Mouse (Mus musculus) heart, embryonic 11.5 days (tissue): Measurements from ENCODE around the gene A3galt2. TPM values are rescaled to one million over a fixed set of nuclear protein-coding genes. Genes with fewer than 3 reads are reported as not detected.
A peak's percentile ranks its signal among the peaks of the same experiment; 100 is the strongest.

Experiments
- ATAC-seq: fragments of 200-750 bp; cut with Nextera tagmentation; replicated peaks from 2 replicates; pipeline ENCODE4 v1.8.0; 2017; ENCODE audit warnings: moderate library complexity; ENCODE audit not compliant: insufficient number of reproducible peaks, low FRiP score, low TSS enrichment
- H3K27ac ChIP-seq: fragments of 300-500 bp; sonication (generic); 2 replicates; pipeline ENCODE4 v1.5.1; 2014; ENCODE audit warnings: mild to moderate bottlenecking, low read depth, low read length
- H3K27me3 ChIP-seq: fragments of 300-500 bp; sonication (generic); 2 replicates; pipeline ENCODE4 v1.6.1; 2014; ENCODE audit warnings: mild to moderate bottlenecking, low read length, mixed read lengths; ENCODE audit not compliant: control insufficient read depth, insufficient read depth
- H3K36me3 ChIP-seq: fragments of 300-500 bp; sonication (generic); 2 replicates; pipeline ENCODE4 v1.6.1; 2014; ENCODE audit warnings: mild to moderate bottlenecking, low read length, moderate library complexity, mixed read lengths; ENCODE audit not compliant: control insufficient read depth, insufficient read depth
- H3K4me1 ChIP-seq: fragments of 300-500 bp; sonication (generic); 2 replicates; pipeline ENCODE4 v1.6.1; 2014; ENCODE audit warnings: low read length; ENCODE audit not compliant: control insufficient read depth, insufficient read depth
- H3K4me2 ChIP-seq: fragments of 300-500 bp; sonication (generic); 2 replicates; pipeline ENCODE4 v1.6.1; 2014; ENCODE audit warnings: mild to moderate bottlenecking, moderate library complexity
- H3K4me3 ChIP-seq: fragments of 300-500 bp; sonication (generic); 2 replicates; pipeline ENCODE4 v1.5.1; 2014; ENCODE audit warnings: low read depth, low read length
- H3K9ac ChIP-seq: fragments of 300-500 bp; sonication (generic); 2 replicates; pipeline ENCODE4 v1.6.1; 2014; ENCODE audit warnings: mild to moderate bottlenecking, low read depth, low read length, moderate library complexity
- H3K9me3 ChIP-seq: fragments of 300-500 bp; sonication (generic); replicated peaks from 2 replicates; pipeline ENCODE4 v1.6.1; 2016; ENCODE audit warnings: low read length; ENCODE audit not compliant: control insufficient read depth
- WGBS: fragments of 180-500 bp; shearing (Covaris S2); extraction: QIAGEN DNeasy Blood & Tissue Kit; methylation state at CpG from one replicate; pipeline ENCODE4 v1.1.7; 2014; ENCODE audit not compliant: insufficient replicate concordance; 5-methylcytosine and 5-hydroxymethylcytosine counted together
- polyA plus RNA-seq: library from polyadenylated mRNA; unstranded; fragments of >200 nt; fragmentation: Nextera tagmentation; extraction: Ambion mirVana; gene quantifications from 2 replicates; pipeline ENCODE4 v1.2.1, GENCODE M21; 2014

A3galt2 gene
- polyA plus RNA-seq, 1 experiment from 2014 or later, result 0.11 TPM

DNA sequence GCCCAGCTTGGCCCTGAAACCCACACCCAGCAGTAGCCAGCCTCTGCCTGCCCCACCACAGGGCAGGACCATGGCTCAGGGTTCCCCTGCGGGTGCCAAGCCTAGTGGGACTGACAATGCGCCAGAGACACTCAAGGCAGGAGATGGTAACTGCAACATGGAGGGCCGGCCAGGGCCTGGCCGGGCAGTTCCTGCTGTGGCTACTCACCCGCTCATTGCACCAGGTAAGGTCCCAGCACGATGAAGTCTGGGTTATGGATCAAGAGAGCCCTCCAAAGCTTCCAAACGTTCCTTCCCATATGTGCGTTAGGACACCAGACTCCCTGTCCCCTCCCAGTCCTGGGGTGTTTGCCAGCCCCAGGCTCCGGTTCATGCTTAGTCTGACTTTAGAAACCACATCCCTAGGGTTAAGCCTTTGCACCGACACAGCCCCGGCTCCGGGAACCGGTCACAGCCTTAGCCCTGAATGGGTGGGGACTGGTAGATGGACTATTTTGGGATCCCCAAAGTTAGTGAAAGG lies 43.0 kb upstream of the A3galt2 start:
- Histone ChIP-seq H3K36me3 (0 out of 2 replicates have a peak, but pooled peaks cover 2% of the 10 kb centered on the region), H3K4me3 (peak overlapping the region; percentile 41), H3K27me3 (peaks cover 29% of the 10 kb centered on the region), H3K9ac (peak overlapping the region; percentile 59; the same call in 1 of the 2 replicates), H3K9me3 (no peaks in the 10 kb centered on the region), H3K27ac (no peak overlapping the region), H3K4me1 (peaks cover 34% of the 10 kb centered on the region), H3K4me2 (peak overlapping the region; percentile 76)
- 42% methylated on average over 13 of the region's 13 CpGs for WGBS
- ATAC-seq, result no peak

DNA sequence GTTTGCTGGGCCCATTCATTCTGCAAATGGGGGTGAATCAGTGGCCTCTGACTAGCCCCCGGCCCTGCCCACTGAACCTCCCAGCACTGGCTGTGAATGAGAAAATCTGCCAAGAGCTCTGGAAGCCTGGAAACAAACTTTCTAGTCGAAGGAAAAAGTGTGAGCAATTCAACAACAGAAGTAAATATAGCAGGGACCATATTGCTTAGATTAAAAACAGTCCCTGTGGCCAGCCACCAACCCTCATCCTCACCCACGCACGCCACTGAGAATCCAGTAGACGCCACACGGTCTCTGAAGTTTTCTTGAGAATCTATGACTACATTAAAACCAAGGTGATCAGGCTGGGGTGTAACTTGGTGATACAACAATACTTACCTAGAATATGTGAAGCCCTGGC lies 42.2 kb upstream of the A3galt2 start:
- H3K27me3 ChIP-seq, result peaks cover 27% of the 10 kb centered on the region
- H3K9ac ChIP-seq, result no peak overlapping the region
- H3K4me2 ChIP-seq, result no peak overlapping the region
- no peaks in the 10 kb centered on the region for H3K9me3 ChIP-seq
- no peak overlapping the region for H3K4me3 ChIP-seq
- no peak for ATAC-seq
- no peak overlapping the region for H3K27ac ChIP-seq
- peaks cover 32% of the 10 kb centered on the region for H3K4me1 ChIP-seq
- WGBS, result 87% methylated on average over 6 of the region's 6 CpGs
- no peaks in the 10 kb centered on the region for H3K36me3 ChIP-seq

DNA sequence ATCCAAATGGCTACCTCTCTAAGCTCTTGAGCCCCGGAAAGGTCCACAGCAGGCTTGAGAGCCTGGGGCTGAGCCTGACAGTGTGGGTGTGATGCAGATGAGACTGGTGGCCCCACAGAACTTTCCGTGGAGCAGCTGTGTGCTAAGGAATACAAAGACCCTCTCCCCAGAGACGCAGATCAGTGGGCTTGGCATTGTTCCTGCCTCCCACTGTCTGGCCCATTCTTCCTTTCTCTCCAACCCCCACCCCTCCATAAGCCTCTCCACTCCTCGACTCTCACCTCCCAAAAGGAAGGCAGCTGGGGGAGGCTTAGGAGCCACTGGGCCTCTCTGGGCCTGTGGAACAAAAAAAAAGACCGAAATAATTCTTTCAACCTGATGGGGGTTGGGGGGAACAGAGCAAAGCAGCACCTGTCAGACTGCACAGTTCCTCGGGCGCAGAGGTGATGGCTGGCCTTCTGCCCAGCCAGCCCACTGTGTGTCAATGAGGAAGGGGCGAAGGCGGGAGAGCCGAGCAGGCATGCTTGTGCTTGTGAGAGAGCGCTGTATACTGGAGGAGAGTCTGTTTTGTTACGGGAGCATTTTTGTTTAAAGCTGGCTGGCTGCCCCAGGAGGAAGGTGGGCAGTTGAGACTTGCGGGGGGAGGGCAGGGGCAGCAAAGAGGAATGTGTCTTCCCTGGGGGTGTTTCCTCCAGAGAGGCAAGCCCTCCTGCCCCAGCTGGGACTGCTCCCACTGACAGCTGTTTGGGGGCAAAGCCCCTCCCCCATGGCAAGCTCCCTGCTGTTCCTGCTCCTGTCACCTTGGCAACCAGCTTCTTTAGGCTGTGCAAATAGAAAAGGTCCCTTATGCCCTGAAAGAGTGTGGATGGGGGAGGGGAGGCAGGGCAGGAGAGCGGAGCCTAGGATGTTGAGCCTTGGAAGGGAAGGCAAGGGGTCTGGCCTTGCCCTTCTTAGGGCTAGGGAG lies 39.6 kb upstream of the A3galt2 start:
- 9% methylated on average over 14 of the region's 14 CpGs for WGBS
- Histone ChIP-seq H3K9ac (peak overlapping the region; percentile 29; the same call in 1 of the 2 replicates), H3K4me1 (peaks cover 42% of the 10 kb centered on the region), H3K27me3 (peaks cover 6% of the 10 kb centered on the region; the same call in 1 of the 2 replicates), H3K4me2 (peak overlapping the region; percentile 38), H3K9me3 (no peaks in the 10 kb centered on the region), H3K4me3 (no peak overlapping the region), H3K27ac (peak overlapping the region; percentile 64), H3K36me3 (no peaks in the 10 kb centered on the region)
- no peak for ATAC-seq

DNA sequence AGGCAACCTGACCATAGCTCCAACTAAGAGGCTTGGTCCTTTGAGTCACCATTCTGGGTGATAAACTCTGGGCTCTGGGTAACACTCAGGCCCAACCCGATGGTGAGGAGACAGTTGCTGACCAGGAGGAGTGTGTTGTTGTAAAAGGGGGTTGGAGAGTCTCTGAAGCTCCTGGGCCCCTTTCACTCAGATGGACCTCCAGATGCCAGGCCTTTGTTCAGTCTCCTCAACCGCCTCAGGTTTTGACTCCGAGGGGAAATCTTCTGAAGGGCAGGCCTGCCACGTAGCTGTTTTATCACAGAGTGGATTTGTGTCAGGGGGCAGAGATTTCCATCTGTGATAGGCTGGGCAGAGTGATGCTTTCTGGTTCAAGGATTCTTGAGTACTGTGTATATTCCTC lies 38.9 kb upstream of the A3galt2 start:
- Histone ChIP-seq H3K4me3 (no peak overlapping the region), H3K27me3 (no peaks in the 10 kb centered on the region), H3K27ac (peak overlapping the region; percentile 64; the same call in 1 of the 2 replicates), H3K4me2 (no peak overlapping the region), H3K9me3 (no peaks in the 10 kb centered on the region), H3K9ac (no peak overlapping the region), H3K36me3 (no peaks in the 10 kb centered on the region), H3K4me1 (peaks cover 41% of the 10 kb centered on the region)
- no peak for ATAC-seq
- WGBS, result 14% methylated on average over 4 of the region's 4 CpGs

DNA sequence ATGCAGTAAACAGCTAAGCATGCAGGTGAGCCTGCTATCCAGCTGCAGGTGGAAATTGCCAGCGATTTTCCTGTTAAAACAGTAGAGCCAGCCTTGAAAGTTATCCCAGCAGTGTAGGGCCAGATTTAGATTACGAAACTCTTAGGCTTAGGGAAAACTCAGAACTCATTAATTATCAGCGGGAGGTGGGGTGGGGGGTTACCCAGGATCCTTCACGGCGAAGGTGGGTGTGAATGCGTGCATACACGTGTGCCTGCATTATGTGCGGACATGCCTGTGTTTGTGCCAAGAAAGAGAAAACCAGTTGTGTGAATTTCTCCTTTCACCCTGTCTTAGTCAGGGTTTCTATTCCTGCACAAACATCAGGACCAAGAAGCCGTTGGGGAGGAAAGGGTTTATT lies 38.4 kb upstream of the A3galt2 start:
- 58% methylated on average over 9 of the region's 9 CpGs for WGBS
- H3K4me3 ChIP-seq, result no peak overlapping the region
- no peaks in the 10 kb centered on the region for H3K9me3 ChIP-seq
- no peaks in the 10 kb centered on the region for H3K27me3 ChIP-seq
- H3K27ac ChIP-seq, result peak overlapping the region; percentile 64; the same call in 1 of the 2 replicates
- no peaks in the 10 kb centered on the region for H3K36me3 ChIP-seq
- H3K4me1 ChIP-seq, result peaks cover 42% of the 10 kb centered on the region
- H3K4me2 ChIP-seq, result no peak overlapping the region
- ATAC-seq, result no peak
- H3K9ac ChIP-seq, result no peak overlapping the region

DNA sequence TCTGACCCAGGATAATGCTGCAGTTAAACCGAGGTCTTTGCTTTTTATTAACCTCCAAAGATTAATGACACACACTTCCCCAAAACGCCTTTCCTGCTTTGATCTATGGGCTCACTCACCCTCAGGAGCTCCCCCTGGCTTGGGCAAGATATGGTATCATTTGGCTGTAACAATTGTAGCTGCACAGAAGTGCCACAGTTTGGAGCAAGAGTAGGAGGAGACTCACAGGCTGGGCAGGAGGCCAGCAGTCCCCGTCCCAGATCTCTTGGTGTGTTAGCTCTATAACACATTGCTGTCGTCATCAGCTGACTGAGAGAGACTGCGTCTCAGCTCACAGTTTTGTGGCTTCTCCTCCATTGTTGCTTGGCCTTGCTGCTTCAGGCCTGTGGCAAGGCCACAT lies 35.1 kb upstream of the A3galt2 start:
- Histone ChIP-seq H3K4me3 (no peak overlapping the region), H3K9ac (no peak overlapping the region), H3K36me3 (no peaks in the 10 kb centered on the region), H3K27ac (no peak overlapping the region; the same call in 1 of the 2 replicates), H3K4me2 (no peak overlapping the region), H3K9me3 (no peaks in the 10 kb centered on the region), H3K4me1 (peaks cover 45% of the 10 kb centered on the region), H3K27me3 (no peaks in the 10 kb centered on the region; the same call in 1 of the 2 replicates)
- WGBS, result 22% methylated on average over 5 of the region's 5 CpGs
- ATAC-seq, result no peak

DNA sequence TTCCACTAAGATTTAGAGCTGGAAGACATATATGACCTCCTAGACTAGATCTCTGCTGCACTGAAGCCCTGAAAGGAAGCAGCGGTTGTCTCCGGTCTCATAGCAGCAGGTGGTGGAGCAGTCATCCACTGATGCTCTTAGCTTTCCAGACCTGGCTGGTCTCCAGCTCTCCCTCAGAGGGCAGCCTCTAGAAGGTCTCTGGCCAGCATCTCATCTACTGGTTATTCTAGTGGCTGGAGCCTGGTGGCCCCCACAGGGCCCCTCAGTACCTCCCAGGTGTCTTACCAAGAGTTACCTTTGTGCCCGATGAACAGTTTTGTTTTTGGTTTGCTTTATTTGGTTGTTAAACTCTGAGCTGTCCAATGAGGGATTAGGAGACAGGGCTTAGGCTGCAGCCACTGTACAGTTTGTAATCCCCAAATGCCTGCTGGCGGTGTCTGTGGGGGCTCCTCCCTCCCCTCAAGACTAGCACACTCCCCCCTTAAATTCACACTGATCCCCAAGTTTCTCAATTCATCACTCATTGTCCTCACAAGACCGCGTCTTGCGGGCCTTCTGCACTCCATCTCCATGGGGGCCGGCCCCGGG lies 34.0 kb upstream of the A3galt2 start:
- WGBS, result 70% methylated on average over 9 of the region's 9 CpGs
- Histone ChIP-seq H3K27ac (no peak overlapping the region), H3K9me3 (no peaks in the 10 kb centered on the region), H3K4me3 (no peak overlapping the region), H3K27me3 (no peaks in the 10 kb centered on the region; the same call in 1 of the 2 replicates), H3K36me3 (no peaks in the 10 kb centered on the region), H3K9ac (no peak overlapping the region), H3K4me1 (peaks cover 35% of the 10 kb centered on the region), H3K4me2 (no peak overlapping the region)
- no peak for ATAC-seq

DNA sequence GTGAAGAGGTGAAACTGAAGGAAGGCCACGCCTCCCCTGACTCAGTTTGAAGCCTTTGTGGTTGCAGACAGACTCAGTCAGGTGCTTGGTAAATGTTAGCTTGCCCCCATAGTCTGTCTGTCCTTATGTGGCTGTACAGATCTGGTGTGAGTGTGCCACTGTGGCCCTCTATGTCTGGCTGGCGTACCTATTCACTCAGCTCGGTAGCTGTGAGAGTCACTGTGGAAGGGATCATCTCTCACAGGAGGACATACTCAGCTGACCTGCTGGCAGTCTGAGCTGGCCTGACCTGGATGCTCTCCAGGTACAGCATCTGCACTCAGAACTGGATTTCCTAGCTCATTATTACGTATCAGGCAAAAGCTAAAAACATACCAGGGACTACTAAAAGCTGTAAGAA lies 33.4 kb upstream of the A3galt2 start:
- no peaks in the 10 kb centered on the region for H3K36me3 ChIP-seq
- 75% methylated on average over 4 of the region's 4 CpGs for WGBS
- no peaks in the 10 kb centered on the region; the same call in 1 of the 2 replicates for H3K27me3 ChIP-seq
- no peak overlapping the region for H3K9ac ChIP-seq
- no peak overlapping the region for H3K4me3 ChIP-seq
- no peak for ATAC-seq
- no peaks in the 10 kb centered on the region for H3K9me3 ChIP-seq
- H3K4me2 ChIP-seq, result no peak overlapping the region
- peaks cover 34% of the 10 kb centered on the region for H3K4me1 ChIP-seq
- H3K27ac ChIP-seq, result no peak overlapping the region
